Mouse (Mus musculus): Measurements from ENCODE around the gene Tsg101. TPM values are rescaled to one million over a fixed set of nuclear protein-coding genes. Genes with fewer than 3 reads are reported as not detected.

The Tsg101 gene
- polyA plus RNA-seq (2015; fragmentation: Nextera tagmentation; extraction: Ambion mirVana): 155 and 169 TPM in 2 replicates

GRCm38 (mm10) chr7:46919551-46920176 lies at the start of gene Tsg101:
Gene Tsg101, minus strand, starts transcription at chr7:46919969.

GRCm38 (mm10) chr7:46957831-46958691 lies 38.3 kb upstream of the Tsg101 start, which contains the start of gene Uevld:
Gene Uevld, minus strand, starts transcription at chr7:46958527.

GRCm38 (mm10) chr7:46860996-46861395 lies 58.8 kb downstream of the Tsg101 start, which contains the start of gene Ldhc:
Gene Ldhc, plus strand, starts transcription at chr7:46861203.

GRCm38 (mm10) chr7:46840787-46841525 lies 78.8 kb downstream of the Tsg101 start, which contains the start of gene Ldha:
Gene Ldha, plus strand, starts transcription at chr7:46841475.

Other genes with a start within 250 kb of the Tsg101 start
- 0.30 and 0.88 TPM in 2 replicates for gene Tph1, start 247.4 kb downstream of the Tsg101 start, polyA plus RNA-seq (2015; fragmentation: Nextera tagmentation; extraction: Ambion mirVana)
- 17.0 and 18.3 TPM in 2 replicates for gene Saal1, start 209.3 kb downstream of the Tsg101 start, polyA plus RNA-seq (2015; fragmentation: Nextera tagmentation; extraction: Ambion mirVana)
- 4.6 and 6.6 TPM in 2 replicates for gene Saa3, start 204.3 kb downstream of the Tsg101 start, polyA plus RNA-seq (2015; fragmentation: Nextera tagmentation; extraction: Ambion mirVana)
- gene Saa4, start 187.4 kb downstream of the Tsg101 start, polyA plus RNA-seq (2015; fragmentation: Nextera tagmentation; extraction: Ambion mirVana): 0.10 and 0.16 TPM in 2 replicates
- gene Saa1, start 177.0 kb downstream of the Tsg101 start, polyA plus RNA-seq (2015; fragmentation: Nextera tagmentation; extraction: Ambion mirVana): 0.80 and 0.90 TPM in 2 replicates
- not detected in 2 replicates for gene Saa2, start 168.2 kb downstream of the Tsg101 start, polyA plus RNA-seq (2015; fragmentation: Nextera tagmentation; extraction: Ambion mirVana)
- gene Hps5, start 123.9 kb downstream of the Tsg101 start, polyA plus RNA-seq (2015; fragmentation: Nextera tagmentation; extraction: Ambion mirVana): 9.0 and 10.7 TPM in 2 replicates
- gene Gtf2h1, start 123.9 kb downstream of the Tsg101 start, polyA plus RNA-seq (2015; fragmentation: Nextera tagmentation; extraction: Ambion mirVana): 29.6 and 38.2 TPM in 2 replicates
- gene Ldha, start 78.5 kb downstream of the Tsg101 start, polyA plus RNA-seq (2015; fragmentation: Nextera tagmentation; extraction: Ambion mirVana): 393 and 485 TPM in 2 replicates
- not detected in 2 replicates for gene Ldhc, start 58.8 kb downstream of the Tsg101 start, polyA plus RNA-seq (2015; fragmentation: Nextera tagmentation; extraction: Ambion mirVana)
- gene Uevld, start 38.6 kb upstream of the Tsg101 start, polyA plus RNA-seq (2015; fragmentation: Nextera tagmentation; extraction: Ambion mirVana): 5.2 and 8.9 TPM in 2 replicates
- not detected in 2 replicates for gene Gm9999, start 63.6 kb upstream of the Tsg101 start, polyA plus RNA-seq (2015; fragmentation: Nextera tagmentation; extraction: Ambion mirVana)
- gene Spty2d1, start 88.4 kb upstream of the Tsg101 start, polyA plus RNA-seq (2015; fragmentation: Nextera tagmentation; extraction: Ambion mirVana): 7.1 and 9.0 TPM in 2 replicates
- gene Tmem86a, start 130.6 kb upstream of the Tsg101 start, polyA plus RNA-seq (2015; fragmentation: Nextera tagmentation; extraction: Ambion mirVana): 67.6 and 102 TPM in 2 replicates
- 1.5 and 5.6 TPM in 2 replicates for gene Ptpn5, start 213.7 kb upstream of the Tsg101 start, polyA plus RNA-seq (2015; fragmentation: Nextera tagmentation; extraction: Ambion mirVana)

Measured in adrenal gland, postnatal 0 days (tissue).